Mouse (Mus musculus) neural tube, embryonic 12.5 days (tissue): ENCODE results near the gene Naip5. TPM values are rescaled to one million over a fixed set of nuclear protein-coding genes. Genes with fewer than 3 reads are reported as not detected.
"Not testable (repeated sequence)": the region's sequence is repeated elsewhere in the genome, so short reads cannot be mapped to it uniquely, and the experiment has no call there.

Source experiments
- ATAC-seq: fragments of 200-750 bp; cut with Nextera tagmentation; 2 replicates; pipeline ENCODE4 v1.8.0; 2017; ENCODE audit warnings: low read depth, mild to moderate bottlenecking, moderate TSS enrichment, moderate library complexity; ENCODE audit not compliant: low FRiP score
- H3K27ac ChIP-seq: fragments of 300-500 bp; sonication (generic); 2 replicates; pipeline ENCODE4 v1.5.1; 2016
- H3K27me3 ChIP-seq: fragments of 300-500 bp; sonication (generic); replicated peaks from 2 replicates; pipeline ENCODE4 v1.6.1; 2016; ENCODE audit warnings: mild to moderate bottlenecking
- H3K36me3 ChIP-seq: fragments of 300-500 bp; sonication (generic); 2 replicates; pipeline ENCODE4 v1.6.1; 2016; ENCODE audit warnings: mild to moderate bottlenecking
- H3K4me1 ChIP-seq: fragments of 300-500 bp; sonication (generic); 2 replicates; pipeline ENCODE4 v1.6.1; 2016
- H3K4me2 ChIP-seq: fragments of 300-500 bp; sonication (generic); replicated peaks from 2 replicates; pipeline ENCODE4 v1.6.1; 2016; ENCODE audit warnings: mild to moderate bottlenecking
- H3K4me3 ChIP-seq: fragments of 300-500 bp; sonication (generic); 2 replicates; pipeline ENCODE4 v1.5.1; 2016
- H3K9ac ChIP-seq: fragments of 300-500 bp; sonication (generic); 2 replicates; pipeline ENCODE4 v1.6.1; 2016; ENCODE audit warnings: mild to moderate bottlenecking
- H3K9me3 ChIP-seq: fragments of 300-500 bp; sonication (generic); 2 replicates; pipeline ENCODE4 v1.6.1; 2016; ENCODE audit warnings: mild to moderate bottlenecking
- WGBS: fragments of 180-500 bp; shearing (Covaris S2); methylation state at CpG from one replicate; pipeline ENCODE4 v1.1.7; 2016; 5-methylcytosine and 5-hydroxymethylcytosine counted together
- polyA plus RNA-seq: library from polyadenylated mRNA; unstranded; fragments of >200 nt; fragmentation: Nextera tagmentation; extraction: Ambion mirVana; gene quantifications from 2 replicates; pipeline ENCODE4 v1.2.1, GENCODE M21; 2016

The Naip5 gene
- polyA plus RNA-seq, 1 experiment from 2014 or later = 0.08 TPM

GRCm38 (mm10) chr13:100200778-100201177 lies 45.3 kb downstream of the Naip5 start:
- Histone ChIP-seq H3K27me3 (no peaks in the 10 kb centered on the region), H3K4me3 (no peak overlapping the region), H3K4me1 (no peaks in the 10 kb centered on the region), H3K4me2 (no peak overlapping the region), H3K36me3 (no peaks in the 10 kb centered on the region), H3K9ac (no peak overlapping the region), H3K9me3 (no peaks in the 10 kb centered on the region), H3K27ac (no peak overlapping the region)
- ATAC-seq = no peak

DNA sequence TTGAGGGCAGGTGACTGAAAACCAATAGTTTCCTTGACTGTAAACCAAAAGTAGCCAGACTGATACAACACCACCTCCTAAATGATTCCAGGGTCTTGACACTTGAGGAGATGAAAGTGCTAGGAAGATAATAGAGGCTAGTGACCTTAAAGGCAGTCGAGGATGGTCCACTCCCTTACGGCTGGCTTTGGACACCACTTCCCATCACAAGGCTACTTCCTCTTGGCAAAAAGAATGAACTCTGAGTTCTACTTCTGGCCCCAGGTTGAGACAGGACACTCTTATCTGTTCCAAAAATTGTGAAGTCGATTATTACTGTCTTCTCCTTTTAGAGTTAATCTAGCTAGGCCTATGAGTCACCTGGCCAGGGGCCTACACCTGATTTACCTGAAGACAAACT lies 50.7 kb downstream of the Naip5 start:
- Histone ChIP-seq H3K4me1 (no peaks in the 10 kb centered on the region), H3K27me3 (no peaks in the 10 kb centered on the region), H3K27ac (no peak overlapping the region), H3K4me3 (no peak overlapping the region), H3K9ac (no peak overlapping the region), H3K36me3 (no peaks in the 10 kb centered on the region), H3K9me3 (no peaks in the 10 kb centered on the region), H3K4me2 (no peak overlapping the region)
- no peak for ATAC-seq
- 89% methylated on average over 3 of the region's 3 CpGs for WGBS

GRCm38 (mm10) chr13:100183111-100183510 lies 63.0 kb downstream of the Naip5 start:
- not testable (repeated sequence) for H3K4me1 ChIP-seq, H3K4me3 ChIP-seq, H3K27me3 ChIP-seq, ATAC-seq, H3K4me2 ChIP-seq, H3K27ac ChIP-seq, H3K9me3 ChIP-seq, H3K36me3 ChIP-seq, H3K9ac ChIP-seq

- H3K4me1 ChIP-seq, H3K36me3 ChIP-seq, ATAC-seq, H3K4me2 ChIP-seq, H3K27me3 ChIP-seq, H3K27ac ChIP-seq, H3K9ac ChIP-seq, H3K9me3 ChIP-seq, H3K4me3 ChIP-seq: not testable (repeated sequence)
- 85% methylated on average over 4 of the region's 5 CpGs for WGBS
Observed at GRCm38 (mm10) chr13:100174360-100174759, 71.8 kb downstream of the Naip5 start.

DNA sequence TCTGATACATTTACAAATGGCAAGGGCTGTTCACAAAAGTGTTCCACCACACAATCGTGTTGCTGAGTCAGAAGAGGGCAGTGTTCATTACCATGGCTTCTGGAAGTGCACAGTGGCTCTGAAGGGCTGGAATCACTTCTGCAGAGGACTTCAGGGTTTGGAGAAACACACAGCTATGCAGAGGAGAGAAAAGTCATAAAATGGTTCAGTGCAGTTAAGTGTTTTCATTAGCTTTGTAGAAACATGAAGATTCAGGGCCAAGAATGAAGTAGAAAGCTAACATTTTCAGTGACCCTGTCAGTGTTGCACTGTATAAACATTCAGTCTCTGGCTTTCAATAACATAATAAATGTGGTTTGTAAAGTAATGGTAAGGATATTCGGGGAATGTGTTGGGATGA lies 79.7 kb downstream of the Naip5 start:
- 68% methylated on average over 2 of the region's 2 CpGs for WGBS
- not testable (repeated sequence) for ATAC-seq

GRCm38 (mm10) chr13:100162467-100162866 lies 83.7 kb downstream of the Naip5 start:
- H3K4me3 ChIP-seq, ATAC-seq, H3K27me3 ChIP-seq, H3K9ac ChIP-seq, H3K4me1 ChIP-seq, H3K36me3 ChIP-seq, H3K27ac ChIP-seq, H3K9me3 ChIP-seq, H3K4me2 ChIP-seq: not testable (repeated sequence)

More for the DNA sequence above, 79.7 kb downstream of the Naip5 start:
- not testable (repeated sequence) for H3K9me3 ChIP-seq, H3K9ac ChIP-seq, H3K4me3 ChIP-seq, H3K4me2 ChIP-seq, H3K36me3 ChIP-seq, H3K27ac ChIP-seq, H3K4me1 ChIP-seq, H3K27me3 ChIP-seq

Other genes with a start within 250 kb of the Naip5 start
- gene Mccc2, start 230.7 kb downstream of the Naip5 start, polyA plus RNA-seq = 33.7 and 35.3 TPM in 2 replicates
- gene Bdp1, start 142.3 kb downstream of the Naip5 start, polyA plus RNA-seq = 27.8 and 32.8 TPM in 2 replicates
- gene Serf1, start 138.3 kb downstream of the Naip5 start, polyA plus RNA-seq = 357 and 369 TPM in 2 replicates
- 57.4 and 60.1 TPM in 2 replicates for gene Smn1, start 121.5 kb downstream of the Naip5 start, polyA plus RNA-seq
- gene Naip2, start 44.2 kb downstream of the Naip5 start, polyA plus RNA-seq = 0.23 and 0.36 TPM in 2 replicates
- gene Naip6, start 71.4 kb upstream of the Naip5 start, polyA plus RNA-seq = 0.04 and 0.10 TPM in 2 replicates
- gene Naip1, start 206.5 kb upstream of the Naip5 start, polyA plus RNA-seq = 0.06 TPM in 1 of 2 replicates, not detected in the other
- gene Gtf2h2, start 246.3 kb upstream of the Naip5 start, polyA plus RNA-seq = 75.2 and 81.9 TPM in 2 replicates